Mouse (Mus musculus): ENCODE data around the gene Zbtb37. TPM values are rescaled to one million over a fixed set of nuclear protein-coding genes. Genes with fewer than 3 reads are reported as not detected.
"Not testable (repeated sequence)": the region's sequence is repeated elsewhere in the genome, so short reads cannot be mapped to it uniquely, and the experiment has no call there.

Zbtb37 gene
- polyA plus RNA-seq, 1 experiment, result 8.2 TPM

DNA sequence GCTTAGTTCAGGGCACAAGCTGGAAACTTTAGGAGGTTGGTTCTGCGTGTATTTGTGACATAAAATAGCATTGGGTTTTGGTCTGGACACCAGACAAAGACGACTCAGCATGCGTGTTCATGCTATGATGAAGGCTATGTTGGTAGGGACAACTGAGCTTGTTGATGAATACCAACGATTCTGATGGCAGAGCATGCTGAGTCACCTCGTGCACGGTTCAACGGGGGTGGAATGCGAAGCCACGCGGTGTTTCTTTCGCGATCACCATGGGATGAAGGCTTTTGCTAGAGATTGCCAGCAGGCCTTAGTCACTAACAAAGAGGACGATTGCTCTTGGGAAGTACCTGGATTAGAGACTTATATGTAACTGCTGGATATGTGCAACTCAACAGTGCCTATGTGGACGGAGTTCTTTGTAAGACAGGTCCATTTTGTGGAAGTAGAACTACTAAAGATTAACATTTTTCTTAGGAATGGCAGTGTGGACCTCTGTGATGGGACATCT is 684 bp upstream of the Zbtb37 start:
- Histone ChIP-seq H3K4me3 (ENCODE audit: insufficient read depth, low read length) (peak overlapping the region; percentile 89), H3K4me1 (ENCODE audit: control insufficient read depth, insufficient read depth, low read length) (peaks cover 3% of the 10 kb centered on the region; the same call in 1 of the 2 replicates)
- TF ChIP-seq POLR2A (IDR thresholded peaks at IDR 0.05; ENCODE audit: borderline replicate concordance, low read depth, low read length), result no peak
- TF ChIP-seq CTCF (IDR thresholded peaks at IDR 0.05; ENCODE audit: low read depth, low read length), result no peak

GRCm38 (mm10) chr1:161033856-161034434 is 704 bp downstream of the Zbtb37 start:
- H3K4me3 ChIP-seq (ENCODE audit: insufficient read depth, low read length), result peak overlapping the region; percentile 89
- peaks cover 3% of the 10 kb centered on the region; the same call in 1 of the 2 replicates for H3K4me1 ChIP-seq (ENCODE audit: control insufficient read depth, insufficient read depth, low read length)
- peak overlapping the region; percentile 76 for H3K27ac ChIP-seq (ENCODE audit: insufficient read depth, low read depth, low read length)
- no peak for TF ChIP-seq CTCF (IDR thresholded peaks at IDR 0.05; ENCODE audit: low read depth, low read length)
- no peak for TF ChIP-seq POLR2A (IDR thresholded peaks at IDR 0.05; ENCODE audit: borderline replicate concordance, low read depth, low read length)

More for the DNA sequence above, 684 bp upstream of the Zbtb37 start:
- H3K27ac ChIP-seq (ENCODE audit: insufficient read depth, low read depth, low read length), result peak overlapping the region; percentile 86

- Histone ChIP-seq H3K4me1 (ENCODE audit: control insufficient read depth, insufficient read depth, low read length) (peaks cover 3% of the 10 kb centered on the region; the same call in 1 of the 2 replicates), H3K4me3 (ENCODE audit: insufficient read depth, low read length) (no peak overlapping the region), H3K27ac (ENCODE audit: insufficient read depth, low read depth, low read length) (no peak overlapping the region)
- TF ChIP-seq CTCF (IDR thresholded peaks at IDR 0.05; ENCODE audit: low read depth, low read length) (no peak), POLR2A (IDR thresholded peaks at IDR 0.05; ENCODE audit: borderline replicate concordance, low read depth, low read length) (no peak)
Observed at GRCm38 (mm10) chr1:161032345-161032744, 2.3 kb downstream of the Zbtb37 start.

- TF ChIP-seq CTCF (IDR thresholded peaks at IDR 0.05; ENCODE audit: low read depth, low read length) (no peak), POLR2A (IDR thresholded peaks at IDR 0.05; ENCODE audit: borderline replicate concordance, low read depth, low read length) (no peak)
- Histone ChIP-seq H3K4me1 (ENCODE audit: control insufficient read depth, insufficient read depth, low read length) (peaks cover 5% of the 10 kb centered on the region), H3K27ac (ENCODE audit: insufficient read depth, low read depth, low read length) (no peak overlapping the region), H3K4me3 (ENCODE audit: insufficient read depth, low read length) (no peak overlapping the region)
Observed at GRCm38 (mm10) chr1:161031881-161032280, 2.8 kb downstream of the Zbtb37 start.

- no peak for TF ChIP-seq CTCF (IDR thresholded peaks at IDR 0.05; ENCODE audit: low read depth, low read length)
- no peak for TF ChIP-seq POLR2A (IDR thresholded peaks at IDR 0.05; ENCODE audit: borderline replicate concordance, low read depth, low read length)
Observed at GRCm38 (mm10) chr1:161030058-161030457, 4.6 kb downstream of the Zbtb37 start.

GRCm38 (mm10) chr1:161028427-161028826 is 6.2 kb downstream of the Zbtb37 start:
- not testable (repeated sequence) for H3K4me3 ChIP-seq (ENCODE audit: insufficient read depth, low read length); H3K27ac ChIP-seq (ENCODE audit: insufficient read depth, low read depth, low read length); H3K4me1 ChIP-seq (ENCODE audit: control insufficient read depth, insufficient read depth, low read length)

More at GRCm38 (mm10) chr1:161030058-161030457, 4.6 kb downstream of the Zbtb37 start:
- Histone ChIP-seq H3K4me1 (ENCODE audit: control insufficient read depth, insufficient read depth, low read length) (peaks cover 5% of the 10 kb centered on the region), H3K27ac (ENCODE audit: insufficient read depth, low read depth, low read length) (no peak overlapping the region), H3K4me3 (ENCODE audit: insufficient read depth, low read length) (no peak overlapping the region)

GRCm38 (mm10) chr1:161027196-161027595 is 7.5 kb downstream of the Zbtb37 start:
- no peak for TF ChIP-seq CTCF (IDR thresholded peaks at IDR 0.05; ENCODE audit: low read depth, low read length)
- no peak for TF ChIP-seq POLR2A (IDR thresholded peaks at IDR 0.05; ENCODE audit: borderline replicate concordance, low read depth, low read length)
- peaks cover 2% of the 10 kb centered on the region; the same call in 1 of the 2 replicates for H3K4me1 ChIP-seq (ENCODE audit: control insufficient read depth, insufficient read depth, low read length)
- no peak overlapping the region for H3K27ac ChIP-seq (ENCODE audit: insufficient read depth, low read depth, low read length)
- no peak overlapping the region for H3K4me3 ChIP-seq (ENCODE audit: insufficient read depth, low read length)

GRCm38 (mm10) chr1:161025410-161026210 is 9.0 kb downstream of the Zbtb37 start:
- Histone ChIP-seq H3K4me3 (ENCODE audit: insufficient read depth, low read length) (no peak overlapping the region), H3K4me1 (ENCODE audit: control insufficient read depth, insufficient read depth, low read length) (peaks cover 2% of the 10 kb centered on the region; the same call in 1 of the 2 replicates), H3K27ac (ENCODE audit: insufficient read depth, low read depth, low read length) (no peak overlapping the region)
- TF ChIP-seq POLR2A (IDR thresholded peaks at IDR 0.05; ENCODE audit: borderline replicate concordance, low read depth, low read length), result no peak
- TF ChIP-seq CTCF (IDR thresholded peaks at IDR 0.05; ENCODE audit: low read depth, low read length), result no peak

DNA sequence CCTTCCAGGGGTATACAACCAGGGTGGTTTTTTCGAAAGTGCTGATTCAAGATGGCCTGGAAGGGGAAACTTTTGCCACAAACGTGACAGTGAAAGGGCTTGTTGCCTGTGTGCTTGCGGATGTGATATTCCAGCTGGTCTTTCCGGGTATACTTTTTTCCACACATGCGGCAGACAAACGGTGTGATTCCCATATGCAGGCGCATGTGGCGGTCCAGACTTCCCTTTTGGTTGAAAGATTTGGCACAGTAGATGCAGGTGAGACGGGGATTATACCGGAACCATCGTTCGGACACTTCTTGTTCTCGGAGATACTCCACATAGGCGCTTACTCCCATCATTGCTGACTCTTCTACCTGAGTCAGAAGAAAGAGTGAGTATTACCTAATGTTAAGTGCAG is 14.6 kb downstream of the Zbtb37 start:
- H3K27ac ChIP-seq (ENCODE audit: insufficient read depth, low read depth, low read length), result no peak overlapping the region
- peaks cover 8% of the 10 kb centered on the region; the same call in 1 of the 2 replicates for H3K4me1 ChIP-seq (ENCODE audit: control insufficient read depth, insufficient read depth, low read length)
- TF ChIP-seq CTCF (IDR thresholded peaks at IDR 0.05; ENCODE audit: low read depth, low read length) (no peak), POLR2A (IDR thresholded peaks at IDR 0.05; ENCODE audit: borderline replicate concordance, low read depth, low read length) (no peak)
- no peak overlapping the region for H3K4me3 ChIP-seq (ENCODE audit: insufficient read depth, low read length)

- no peak overlapping the region for H3K27ac ChIP-seq (ENCODE audit: insufficient read depth, low read depth, low read length)
- no peak for TF ChIP-seq POLR2A (IDR thresholded peaks at IDR 0.05; ENCODE audit: borderline replicate concordance, low read depth, low read length)
- no peak for TF ChIP-seq CTCF (IDR thresholded peaks at IDR 0.05; ENCODE audit: low read depth, low read length)
- H3K4me3 ChIP-seq (ENCODE audit: insufficient read depth, low read length), result no peak overlapping the region
- H3K4me1 ChIP-seq (ENCODE audit: control insufficient read depth, insufficient read depth, low read length), result peaks cover 8% of the 10 kb centered on the region; the same call in 1 of the 2 replicates
Observed at GRCm38 (mm10) chr1:161016378-161016777, 18.3 kb downstream of the Zbtb37 start.
